Mouse (Mus musculus) CH12.LX (cell line): ENCODE results near the gene Ccdc162. TPM values are rescaled to one million over a fixed set of nuclear protein-coding genes. Genes with fewer than 3 reads are reported as not detected.
A peak's percentile ranks its signal among the peaks of the same experiment; 100 is the strongest.

Experiments
- DNase-seq: peaks from one replicate; pipeline ENCODE4 v3.0.0-alpha.2; 2013; ENCODE audit errors: extremely low read depth
- H3K27ac ChIP-seq: 2 replicates; pipeline ENCODE4 v1.5.1; 2012; ENCODE audit warnings: low read depth, mild to moderate bottlenecking, control low read depth, moderate library complexity; ENCODE audit not compliant: insufficient read depth
- H3K27me3 ChIP-seq: replicated peaks from 2 replicates; pipeline ENCODE3; 2012; ENCODE audit warnings: inconsistent platforms
- H3K36me3 ChIP-seq, 2 experiments: replicated peaks in 1 of 2; 2 replicates each; pipeline versions ENCODE3 to v1.6.1; 2012; ENCODE audit warnings: inconsistent platforms in 1 of 2, low read length in 1 of 2, mild to moderate bottlenecking in 1 of 2, mixed read lengths in 1 of 2, moderate library complexity in 1 of 2; ENCODE audit not compliant: control insufficient read depth in 1 of 2, insufficient read depth in 1 of 2
- H3K4me1 ChIP-seq, 2 experiments: 2 replicates each; pipeline ENCODE4 v1.6.1; 2012; ENCODE audit warnings: inconsistent platforms in 1 of 2, moderate library complexity in 1 of 2; ENCODE audit not compliant: insufficient read depth in 2 of 2, control insufficient read depth in 1 of 2
- H3K4me2 ChIP-seq: 2 replicates; pipeline ENCODE4 v1.6.1; 2012; ENCODE audit warnings: low read depth, mild to moderate bottlenecking, control low read depth; ENCODE audit not compliant: poor library complexity, insufficient read depth, severe bottlenecking
- H3K4me3 ChIP-seq, 3 experiments: fragments of 150-350 bp in 1 of 3; sonication (generic) in 1 of 3; replicated peaks in 1 of 3; 2 replicates each; pipeline versions ENCODE3 to v1.5.1; 2011 to 2012; ENCODE audit warnings: low read depth in 2 of 3, low read length in 2 of 3, mild to moderate bottlenecking in 2 of 3, moderate library complexity in 2 of 3, control low read depth in 1 of 3, improper control_type of control experiment in 1 of 3, inconsistent platforms in 1 of 3, mixed read lengths in 1 of 3; ENCODE audit not compliant: poor library complexity in 1 of 3
- H3K79me2 ChIP-seq: replicated peaks from 2 replicates; pipeline ENCODE4 v1.6.1; 2012; ENCODE audit warnings: mild to moderate bottlenecking, moderate library complexity; ENCODE audit not compliant: control insufficient read depth, poor library complexity, insufficient read depth, severe bottlenecking; ENCODE audit errors: extremely low read depth
- H3K9ac ChIP-seq: 2 replicates; pipeline ENCODE4 v1.6.1; 2012; ENCODE audit warnings: low read depth, mild to moderate bottlenecking, control low read depth, moderate library complexity; ENCODE audit not compliant: insufficient read depth
- H3K9me3 ChIP-seq: replicated peaks from 2 replicates; pipeline ENCODE3; 2012; ENCODE audit warnings: low read length, inconsistent platforms, mixed read lengths
- BHLHE40 ChIP-seq: IDR thresholded peaks from 2 replicates; pipeline ENCODE4 v1.6.1; 2011; ENCODE audit warnings: mild to moderate bottlenecking, low read depth, low read length, improper control_type of control experiment
- CHD1 ChIP-seq: IDR thresholded peaks from 2 replicates; pipeline ENCODE4 v1.6.1; 2012; ENCODE audit warnings: low read depth, low read length, improper control_type of control experiment, inconsistent platforms
- CHD2 ChIP-seq: IDR thresholded peaks from 2 replicates; pipeline ENCODE4 v1.6.1; 2011; ENCODE audit warnings: low read length, improper control_type of control experiment
- CTCF ChIP-seq, 2 experiments: IDR thresholded peaks in 1 of 2; conservative IDR thresholded peaks in 1 of 2; 2 replicates each; pipeline ENCODE4 v1.5.1; 2011 to 2012; ENCODE audit warnings: low read depth in 2 of 2, low read length in 2 of 2, improper control_type of control experiment in 1 of 2, inconsistent platforms in 1 of 2, mild to moderate bottlenecking in 1 of 2, moderate library complexity in 1 of 2
- E2F4 ChIP-seq: IDR thresholded peaks from 2 replicates; pipeline ENCODE4 v1.6.1; 2011; ENCODE audit warnings: low read depth, low read length, improper control_type of control experiment; ENCODE audit not compliant: insufficient replicate concordance
- EP300 ChIP-seq: IDR thresholded peaks from 2 replicates; pipeline ENCODE4 v1.6.1; 2011; ENCODE audit warnings: low read length, improper control_type of control experiment
- GABPA ChIP-seq: IDR thresholded peaks from 2 replicates; pipeline ENCODE4 v1.6.1; 2012; ENCODE audit warnings: low read depth, low read length, improper control_type of control experiment, inconsistent platforms; ENCODE audit not compliant: insufficient replicate concordance
- HCFC1 ChIP-seq: IDR thresholded peaks from 2 replicates; pipeline ENCODE4 v1.6.1; 2012; ENCODE audit warnings: low read depth, mild to moderate bottlenecking, inconsistent platforms, low read length, improper control_type of control experiment
- KAT2A ChIP-seq: IDR thresholded peaks from 2 replicates; pipeline ENCODE4 v1.6.1; 2012; ENCODE audit warnings: low read length, improper control_type of control experiment, inconsistent platforms; ENCODE audit not compliant: insufficient replicate concordance
- MAX ChIP-seq: IDR thresholded peaks from 2 replicates; pipeline ENCODE4 v1.6.1; 2011; ENCODE audit warnings: low read length, improper control_type of control experiment
- MEF2A ChIP-seq: IDR thresholded peaks from 2 replicates; pipeline ENCODE4 v1.6.1; 2014; ENCODE audit warnings: low read depth, mild to moderate bottlenecking, inconsistent platforms, low read length, improper control_type of control experiment, borderline replicate concordance
- MXI1 ChIP-seq: IDR thresholded peaks from 2 replicates; pipeline ENCODE4 v1.6.1; 2011; ENCODE audit warnings: mild to moderate bottlenecking, low read depth, low read length, improper control_type of control experiment
- POLR2A ChIP-seq: IDR thresholded peaks from 2 replicates; pipeline ENCODE4 v1.6.1; 2011; ENCODE audit warnings: low read depth, mild to moderate bottlenecking, improper control_type of control experiment, low read length
- SIN3A ChIP-seq: IDR thresholded peaks from 2 replicates; pipeline ENCODE4 v1.6.1; 2012; ENCODE audit warnings: low read length, improper control_type of control experiment, inconsistent platforms
- TCF12 ChIP-seq: IDR thresholded peaks from 2 replicates; pipeline ENCODE4 v1.6.1; 2014; ENCODE audit warnings: low read depth, mild to moderate bottlenecking, inconsistent platforms, low read length, improper control_type of control experiment
- UBTF ChIP-seq: IDR thresholded peaks from 2 replicates; pipeline ENCODE4 v1.6.1; 2012; ENCODE audit warnings: low read depth, mild to moderate bottlenecking, inconsistent platforms, low read length, improper control_type of control experiment, moderate library complexity
- USF2 ChIP-seq: conservative IDR thresholded peaks from 2 replicates; pipeline ENCODE4 v1.6.1; 2011; ENCODE audit warnings: low read depth, low read length, improper control_type of control experiment
- ZKSCAN1 ChIP-seq: IDR thresholded peaks from 2 replicates; pipeline ENCODE4 v1.6.1; 2012; ENCODE audit warnings: low read depth, inconsistent platforms, low read length, improper control_type of control experiment, borderline replicate concordance
- ZNF384 ChIP-seq: IDR thresholded peaks from 2 replicates; pipeline ENCODE4 v1.6.1; 2012; ENCODE audit warnings: low read depth, low read length, improper control_type of control experiment, inconsistent platforms
- dilution Hi-C: fragments of 300-500 bp; cut with MboI; formaldehyde crosslinking; loops from 2 replicates; pipeline ENCODE4 v1.14.3; 2020; ENCODE audit warnings: low sequenced_read_pairs; ENCODE audit not compliant: extremely low pct_unique_long_range_greater_than_20kb, extremely low pct_ligation_motif_present
- in situ Hi-C: fragments of 300-500 bp; cut with MboI; formaldehyde crosslinking; loops from 3 replicates; pipeline ENCODE4 v1.14.3; 2019; ENCODE audit warnings: low sequenced_read_pairs, low pct_ligation_motif_present, low pct_unique_long_range_greater_than_20kb, mixed read lengths
- polyA plus RNA-seq: library from polyadenylated mRNA; unstranded; fragments of >175 nt; gene quantifications from 2 replicates; pipeline ENCODE4 v1.2.1, GENCODE M21; 2012; ENCODE audit warnings: low read depth; ENCODE audit not compliant: insufficient read length
- total RNA-seq, 2 experiments: library from RNA; depleted of rRNA; stranded (reverse); fragments of 300-350 nt in 1 of 2; fragments of >200 nt in 1 of 2; gene quantifications; 2 replicates each; pipeline ENCODE4 v1.2.3; 2012 to 2014

Ccdc162 gene
- total and polyA plus RNA-seq, 3 experiments: 0.64 to 1.3 (median 1.3) TPM

DNA sequence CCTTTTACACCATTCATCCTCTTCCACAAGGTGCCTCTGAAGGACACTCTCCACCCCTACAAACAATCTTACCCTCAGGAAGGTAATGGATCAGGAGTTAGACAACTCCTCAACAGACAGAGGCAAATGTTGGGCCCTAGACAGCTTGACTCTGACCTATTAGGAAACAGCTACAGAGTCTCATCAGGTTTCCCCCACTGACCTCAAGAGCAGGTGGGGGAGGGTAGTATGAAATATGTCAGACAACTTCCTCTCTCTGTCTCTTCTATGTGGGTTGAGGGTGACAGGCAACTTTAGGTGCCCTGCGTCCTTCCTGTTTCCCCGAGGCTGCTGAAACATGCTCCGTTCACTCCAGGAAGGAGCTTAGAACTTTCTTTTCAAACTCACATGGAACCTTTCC lies 120.9 kb downstream of the Ccdc162 start (continued):
- no peak for TF ChIP-seq GABPA
- TF ChIP-seq HCFC1: peak; percentile 46; the same call in 1 of the 2 replicates
- no peak for TF ChIP-seq CHD1
- no peak for TF ChIP-seq MXI1
- TF ChIP-seq CTCF (conservative IDR thresholded peaks at IDR 0.05 in 1 of 2, IDR thresholded peaks at IDR 0.05 in 1 of 2; ENCODE audit: low read depth in 2 of 2, low read length in 2 of 2): no peak
- TF ChIP-seq POLR2A: peak; percentile 41
- TF ChIP-seq BHLHE40: peak; percentile 54

DNA sequence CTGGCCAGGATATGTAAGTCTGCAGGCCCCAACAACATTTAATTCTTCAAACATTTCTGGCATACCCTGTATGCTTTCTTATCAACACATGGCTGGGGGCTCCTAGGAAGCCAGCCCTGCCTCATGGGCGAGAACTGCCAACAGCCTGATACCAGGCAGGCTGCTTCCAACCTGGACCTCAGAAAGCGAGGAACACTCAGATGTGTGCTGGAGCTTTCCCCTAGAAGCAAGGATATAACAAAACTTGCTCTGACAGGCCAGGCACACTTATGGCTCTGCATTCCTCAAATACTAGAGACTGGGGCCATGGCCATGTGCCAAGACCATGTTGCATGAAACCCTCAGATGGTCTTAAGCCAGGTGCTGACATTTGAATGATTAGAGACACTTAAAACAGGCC lies 121.5 kb downstream of the Ccdc162 start:
- Histone ChIP-seq H3K4me2 (peak overlapping the region; percentile 33; the same call in 1 of the 2 replicates), H3K27me3 (no peaks in the 10 kb centered on the region), H3K27ac (no peak overlapping the region), H3K4me3 (peak overlapping the region in 1 of 3 experiments; percentile 27), H3K79me2 (no peaks in the 10 kb centered on the region), H3K4me1 (peaks cover 11 to 50% of the 10 kb centered on the region in 2 experiments), H3K9me3 (peaks cover 2% of the 10 kb centered on the region), H3K36me3 (no peaks in the 10 kb centered on the region), H3K9ac (0 out of 2 replicates have a peak overlapping the region, but pooled peaks have one; percentile 0)
- dilution Hi-C loops: no loop called here
- in situ Hi-C loops: no loop called here
- TF ChIP-seq E2F4 (no peak), MAX (0 out of 2 replicates have a peak, but pooled peaks have one; percentile 28)
- DNase-seq: no peak

DNA sequence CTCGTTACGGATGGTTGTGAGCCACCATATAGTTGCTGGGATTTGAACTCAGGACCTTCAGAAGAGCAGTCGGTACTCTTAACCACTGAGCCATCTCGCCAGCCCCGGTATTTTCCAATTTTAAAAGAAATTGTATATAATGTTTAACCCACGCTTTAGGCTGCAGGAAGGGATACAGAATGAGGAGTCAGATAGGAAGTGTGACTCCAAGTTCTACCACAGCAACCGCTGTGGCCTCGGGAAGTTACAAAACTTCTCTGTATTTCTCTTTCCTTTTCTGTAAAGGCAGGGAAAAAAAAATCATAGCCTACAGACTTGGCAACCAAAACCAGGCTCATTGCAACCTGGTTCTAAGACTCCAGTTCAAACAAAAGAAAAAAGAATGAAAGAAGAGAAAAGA lies 122.0 kb downstream of the Ccdc162 start:
- no peak overlapping the region for H3K9ac ChIP-seq
- H3K36me3 ChIP-seq: no peaks in the 10 kb centered on the region
- H3K4me2 ChIP-seq: no peak overlapping the region
- TF ChIP-seq EP300 (no peak), MAX (no peak), POLR2A (no peak), HCFC1 (no peak), ZNF384 (no peak), SIN3A (no peak), ZKSCAN1 (no peak), UBTF (no peak), CTCF (conservative IDR thresholded peaks at IDR 0.05 in 1 of 2, IDR thresholded peaks at IDR 0.05 in 1 of 2; ENCODE audit: low read depth in 2 of 2, low read length in 2 of 2) (no peak), CHD2 (no peak), KAT2A (no peak), TCF12 (no peak), MXI1 (no peak), BHLHE40 (no peak), MEF2A (no peak), GABPA (no peak), USF2 (no peak)
- H3K27ac ChIP-seq: no peak overlapping the region
- no peaks in the 10 kb centered on the region for H3K79me2 ChIP-seq
- dilution Hi-C loops: no loop called here
- H3K9me3 ChIP-seq: peaks cover 2% of the 10 kb centered on the region
- in situ Hi-C loops: no loop called here
- H3K4me3 ChIP-seq: no peak overlapping the region
- no peaks in the 10 kb centered on the region for H3K27me3 ChIP-seq
- H3K4me1 ChIP-seq: peaks cover 11 to 50% of the 10 kb centered on the region in 2 experiments
- DNase-seq: no peak
